Mouse (Mus musculus): ENCODE measurements around the gene Dpm2. TPM values are rescaled to one million over a fixed set of nuclear protein-coding genes. Genes with fewer than 3 reads are reported as not detected.
A peak's percentile ranks its signal among the peaks of the same experiment; 100 is the strongest.

The Dpm2 gene
- polyA plus RNA-seq, 1 experiment from 2014 or later = 107 TPM

- Histone ChIP-seq H3K36me3 (ENCODE audit: control insufficient read depth, insufficient read depth, low read length) (no peaks in the 10 kb centered on the region), H3K4me2 (ENCODE audit: low read depth, low read length) (no peak overlapping the region), H3K9ac (ENCODE audit: low read depth, low read length) (no peak overlapping the region), H3K9me3 (ENCODE audit: control insufficient read depth, low read length) (no peaks in the 10 kb centered on the region), H3K27me3 (replicated peaks; ENCODE audit: control insufficient read depth, insufficient read depth, low read length) (no peaks in the 10 kb centered on the region), H3K4me3 (ENCODE audit: low read depth, low read length) (no peak overlapping the region), H3K27ac (replicated peaks; ENCODE audit: low read depth, low read length) (peak overlapping the region; percentile 45; the same call in 1 of the 2 replicates), H3K4me1 (ENCODE audit: control insufficient read depth, insufficient read depth, low read length) (peaks cover 45% of the 10 kb centered on the region)
- DNase-seq (ENCODE audit: low spot score) = no peak
- 84% methylated on average over 2 of the region's 2 CpGs for WGBS
- no peak for ATAC-seq (ENCODE audit: low read depth)
Observed at GRCm38 (mm10) chr2:32541333-32541908, 29.2 kb upstream of the Dpm2 start.

- no peaks in the 10 kb centered on the region for H3K36me3 ChIP-seq (ENCODE audit: control insufficient read depth, insufficient read depth, low read length)
- H3K27me3 ChIP-seq (replicated peaks; ENCODE audit: control insufficient read depth, insufficient read depth, low read length) = no peaks in the 10 kb centered on the region
- H3K4me2 ChIP-seq (ENCODE audit: low read depth, low read length) = no peak overlapping the region
- H3K4me3 ChIP-seq (ENCODE audit: low read depth, low read length) = no peak overlapping the region
- no peak overlapping the region for H3K9ac ChIP-seq (ENCODE audit: low read depth, low read length)
- peaks cover 43% of the 10 kb centered on the region for H3K4me1 ChIP-seq (ENCODE audit: control insufficient read depth, insufficient read depth, low read length)
- 73% methylated on average over 4 of the region's 4 CpGs for WGBS
- H3K27ac ChIP-seq (replicated peaks; ENCODE audit: low read depth, low read length) = no peak overlapping the region
- ATAC-seq (ENCODE audit: low read depth) (no peak), DNase-seq (ENCODE audit: low spot score) (no peak)
- H3K9me3 ChIP-seq (ENCODE audit: control insufficient read depth, low read length) = no peaks in the 10 kb centered on the region
Observed at GRCm38 (mm10) chr2:32541986-32542573, 28.6 kb upstream of the Dpm2 start.

- DNase-seq (ENCODE audit: low spot score) (no peak), ATAC-seq (ENCODE audit: low read depth) (no peak)
- no peak overlapping the region for H3K4me3 ChIP-seq (ENCODE audit: low read depth, low read length)
- H3K4me2 ChIP-seq (ENCODE audit: low read depth, low read length) = no peak overlapping the region
- H3K9ac ChIP-seq (ENCODE audit: low read depth, low read length) = no peak overlapping the region
- WGBS = 74% methylated on average over 3 of the region's 3 CpGs
- no peaks in the 10 kb centered on the region for H3K27me3 ChIP-seq (replicated peaks; ENCODE audit: control insufficient read depth, insufficient read depth, low read length)
- H3K4me1 ChIP-seq (ENCODE audit: control insufficient read depth, insufficient read depth, low read length) = peaks cover 33% of the 10 kb centered on the region
- H3K27ac ChIP-seq (replicated peaks; ENCODE audit: low read depth, low read length) = no peak overlapping the region
- no peaks in the 10 kb centered on the region for H3K36me3 ChIP-seq (ENCODE audit: control insufficient read depth, insufficient read depth, low read length)
- H3K9me3 ChIP-seq (ENCODE audit: control insufficient read depth, low read length) = no peaks in the 10 kb centered on the region
Observed at GRCm38 (mm10) chr2:32543031-32543449, 27.6 kb upstream of the Dpm2 start.

GRCm38 (mm10) chr2:32546951-32547350 is 23.7 kb upstream of the Dpm2 start:
- Histone ChIP-seq H3K4me1 (ENCODE audit: control insufficient read depth, insufficient read depth, low read length) (peaks cover 40% of the 10 kb centered on the region), H3K36me3 (ENCODE audit: control insufficient read depth, insufficient read depth, low read length) (no peaks in the 10 kb centered on the region), H3K27me3 (replicated peaks; ENCODE audit: control insufficient read depth, insufficient read depth, low read length) (no peaks in the 10 kb centered on the region), H3K9me3 (ENCODE audit: control insufficient read depth, low read length) (no peaks in the 10 kb centered on the region), H3K4me2 (ENCODE audit: low read depth, low read length) (no peak overlapping the region), H3K9ac (ENCODE audit: low read depth, low read length) (no peak overlapping the region), H3K27ac (replicated peaks; ENCODE audit: low read depth, low read length) (no peak overlapping the region), H3K4me3 (ENCODE audit: low read depth, low read length) (no peak overlapping the region)
- 100% methylated on average over 1 of the region's 1 CpGs for WGBS
- ATAC-seq (ENCODE audit: low read depth) (no peak), DNase-seq (ENCODE audit: low spot score) (no peak)

GRCm38 (mm10) chr2:32547380-32547779 is 23.3 kb upstream of the Dpm2 start:
- no peak for DNase-seq (ENCODE audit: low spot score)
- peaks cover 36% of the 10 kb centered on the region for H3K4me1 ChIP-seq (ENCODE audit: control insufficient read depth, insufficient read depth, low read length)
- H3K27me3 ChIP-seq (replicated peaks; ENCODE audit: control insufficient read depth, insufficient read depth, low read length) = no peaks in the 10 kb centered on the region
- no peak overlapping the region for H3K4me2 ChIP-seq (ENCODE audit: low read depth, low read length)
- no peaks in the 10 kb centered on the region for H3K36me3 ChIP-seq (ENCODE audit: control insufficient read depth, insufficient read depth, low read length)
- 73% methylated on average over 5 of the region's 5 CpGs for WGBS
- no peak overlapping the region for H3K9ac ChIP-seq (ENCODE audit: low read depth, low read length)
- ATAC-seq (ENCODE audit: low read depth) = no peak
- no peaks in the 10 kb centered on the region for H3K9me3 ChIP-seq (ENCODE audit: control insufficient read depth, low read length)
- no peak overlapping the region for H3K4me3 ChIP-seq (ENCODE audit: low read depth, low read length)
- no peak overlapping the region for H3K27ac ChIP-seq (replicated peaks; ENCODE audit: low read depth, low read length)

- Histone ChIP-seq H3K4me3 (ENCODE audit: low read depth, low read length) (no peak overlapping the region), H3K27me3 (replicated peaks; ENCODE audit: control insufficient read depth, insufficient read depth, low read length) (no peaks in the 10 kb centered on the region), H3K27ac (replicated peaks; ENCODE audit: low read depth, low read length) (0 out of 2 replicates have a peak overlapping the region, but pooled peaks have one; percentile 39), H3K36me3 (ENCODE audit: control insufficient read depth, insufficient read depth, low read length) (no peaks in the 10 kb centered on the region), H3K4me1 (ENCODE audit: control insufficient read depth, insufficient read depth, low read length) (peaks cover 31% of the 10 kb centered on the region), H3K9ac (ENCODE audit: low read depth, low read length) (no peak overlapping the region), H3K4me2 (ENCODE audit: low read depth, low read length) (no peak overlapping the region), H3K9me3 (ENCODE audit: control insufficient read depth, low read length) (no peaks in the 10 kb centered on the region)
- WGBS = 84% methylated on average over 7 of the region's 7 CpGs
- ATAC-seq (ENCODE audit: low read depth) = no peak
- no peak for DNase-seq (ENCODE audit: low spot score)
Observed at GRCm38 (mm10) chr2:32547964-32548739, 22.5 kb upstream of the Dpm2 start.

GRCm38 (mm10) chr2:32549171-32549570 is 21.5 kb upstream of the Dpm2 start:
- Histone ChIP-seq H3K9ac (ENCODE audit: low read depth, low read length) (0 out of 2 replicates have a peak overlapping the region, but pooled peaks have one; percentile 37), H3K27ac (replicated peaks; ENCODE audit: low read depth, low read length) (peak overlapping the region; percentile 92), H3K4me1 (ENCODE audit: control insufficient read depth, insufficient read depth, low read length) (peaks cover 31% of the 10 kb centered on the region), H3K27me3 (replicated peaks; ENCODE audit: control insufficient read depth, insufficient read depth, low read length) (no peaks in the 10 kb centered on the region), H3K36me3 (ENCODE audit: control insufficient read depth, insufficient read depth, low read length) (no peaks in the 10 kb centered on the region), H3K4me2 (ENCODE audit: low read depth, low read length) (peak overlapping the region; percentile 21; the same call in 1 of the 2 replicates), H3K9me3 (ENCODE audit: control insufficient read depth, low read length) (no peaks in the 10 kb centered on the region), H3K4me3 (ENCODE audit: low read depth, low read length) (no peak overlapping the region)
- 47% methylated on average over 9 of the region's 9 CpGs for WGBS
- ATAC-seq (ENCODE audit: low read depth) = peak; percentile 28; the same call in 1 of the 2 replicates
- peak; percentile 63 for DNase-seq (ENCODE audit: low spot score)

GRCm38 (mm10) chr2:32549764-32550163 is 20.9 kb upstream of the Dpm2 start:
- Histone ChIP-seq H3K27ac (replicated peaks; ENCODE audit: low read depth, low read length) (peak overlapping the region; percentile 92), H3K9me3 (ENCODE audit: control insufficient read depth, low read length) (no peaks in the 10 kb centered on the region), H3K4me3 (ENCODE audit: low read depth, low read length) (no peak overlapping the region), H3K9ac (ENCODE audit: low read depth, low read length) (0 out of 2 replicates have a peak overlapping the region, but pooled peaks have one; percentile 37), H3K27me3 (replicated peaks; ENCODE audit: control insufficient read depth, insufficient read depth, low read length) (no peaks in the 10 kb centered on the region), H3K36me3 (ENCODE audit: control insufficient read depth, insufficient read depth, low read length) (no peaks in the 10 kb centered on the region), H3K4me1 (ENCODE audit: control insufficient read depth, insufficient read depth, low read length) (peaks cover 31% of the 10 kb centered on the region), H3K4me2 (ENCODE audit: low read depth, low read length) (peak overlapping the region; percentile 21; the same call in 1 of the 2 replicates)
- peak; percentile 88 for DNase-seq (ENCODE audit: low spot score)
- peak; percentile 90 for ATAC-seq (ENCODE audit: low read depth)
- WGBS = 19% methylated on average over 6 of the region's 6 CpGs
